Mouse (Mus musculus) MEL (cell line): Measurements from ENCODE around the gene Pard3b. TPM values are rescaled to one million over a fixed set of nuclear protein-coding genes. Genes with fewer than 3 reads are reported as not detected.

Source experiments
- DNase-seq: peaks from one replicate; pipeline ENCODE4 v3.0.0; 2011; ENCODE audit warnings: low read depth, low spot score
- H3K27ac ChIP-seq: 2 replicates; pipeline ENCODE4 v1.5.1; 2012; ENCODE audit warnings: low read depth, mild to moderate bottlenecking, control low read depth, low read length, moderate library complexity; ENCODE audit not compliant: control insufficient read depth
- H3K27me3 ChIP-seq, 2 experiments: fragments of 150-350 bp in 1 of 2; sonication (generic) in 1 of 2; 2 replicates each; pipeline ENCODE4 v1.6.1; 2012; ENCODE audit warnings: low read length in 2 of 2, mild to moderate bottlenecking in 2 of 2, improper control_type of control experiment in 1 of 2, moderate library complexity in 1 of 2; ENCODE audit not compliant: insufficient read depth in 2 of 2, control insufficient read depth in 1 of 2
- H3K36me3 ChIP-seq, 2 experiments: 2 replicates each; pipeline ENCODE4 v1.6.1; 2012 to 2014; ENCODE audit warnings: low read length in 2 of 2, improper control_type of control experiment in 1 of 2, inconsistent platforms in 1 of 2, mild to moderate bottlenecking in 1 of 2; ENCODE audit not compliant: insufficient read depth in 2 of 2, control insufficient read depth in 1 of 2
- H3K4me1 ChIP-seq, 2 experiments: fragments of 150-350 bp in 1 of 2; sonication (generic) in 1 of 2; 2 replicates each; pipeline ENCODE4 v1.6.1; 2012; ENCODE audit warnings: low read length in 2 of 2, improper control_type of control experiment in 1 of 2, mild to moderate bottlenecking in 1 of 2; ENCODE audit not compliant: insufficient read depth in 2 of 2, control insufficient read depth in 1 of 2
- H3K4me3 ChIP-seq, 2 experiments: fragments of 150-350 bp in 1 of 2; sonication (generic) in 1 of 2; 2 replicates each; pipeline ENCODE4 v1.5.1; 2012; ENCODE audit warnings: low read depth in 2 of 2, low read length in 2 of 2, mild to moderate bottlenecking in 2 of 2, moderate library complexity in 2 of 2, control low read depth in 1 of 2, improper control_type of control experiment in 1 of 2; ENCODE audit not compliant: control insufficient read depth in 1 of 2, insufficient read depth in 1 of 2
- H3K79me2 ChIP-seq: 2 replicates; pipeline ENCODE4 v1.6.1; 2012; ENCODE audit warnings: mild to moderate bottlenecking, low read length, moderate library complexity; ENCODE audit not compliant: control insufficient read depth, poor library complexity, insufficient read depth
- H3K9ac ChIP-seq: 2 replicates; pipeline ENCODE4 v1.6.1; 2012; ENCODE audit warnings: low read depth, mild to moderate bottlenecking, control low read depth, low read length, moderate library complexity; ENCODE audit not compliant: control insufficient read depth, poor library complexity, severe bottlenecking
- H3K9me3 ChIP-seq: fragments of 150-350 bp; sonication (generic); replicated peaks from 2 replicates; pipeline ENCODE4 v1.6.1; 2012; ENCODE audit warnings: mild to moderate bottlenecking, low read length, improper control_type of control experiment, moderate library complexity; ENCODE audit not compliant: insufficient read depth
- BHLHE40 ChIP-seq: IDR thresholded peaks from 2 replicates; pipeline ENCODE4 v1.6.1; 2012; ENCODE audit warnings: low read depth, mild to moderate bottlenecking, inconsistent platforms, low read length, improper control_type of control experiment, borderline replicate concordance
- ELF1 ChIP-seq: IDR thresholded peaks from 2 replicates; pipeline ENCODE4 v1.6.1; 2014; ENCODE audit warnings: low read depth, mild to moderate bottlenecking, inconsistent platforms, low read length, improper control_type of control experiment, moderate library complexity
- ETS1 ChIP-seq: IDR thresholded peaks from 2 replicates; pipeline ENCODE4 v1.6.1; 2012; ENCODE audit warnings: low read depth, mild to moderate bottlenecking, inconsistent platforms, low read length, improper control_type of control experiment, moderate library complexity
- JUND ChIP-seq: IDR thresholded peaks from 2 replicates; pipeline ENCODE4 v1.6.1; 2011; ENCODE audit warnings: low read depth, mild to moderate bottlenecking, improper control_type of control experiment, low read length
- MEF2A ChIP-seq: IDR thresholded peaks from 2 replicates; pipeline ENCODE4 v1.6.1; 2014; ENCODE audit warnings: low read depth, mild to moderate bottlenecking, inconsistent platforms, low read length, improper control_type of control experiment; ENCODE audit not compliant: poor library complexity, insufficient replicate concordance, severe bottlenecking; ENCODE audit errors: extremely low read depth
- MXI1 ChIP-seq: IDR thresholded peaks from 2 replicates; pipeline ENCODE4 v1.6.1; 2011; ENCODE audit warnings: mild to moderate bottlenecking, low read depth, low read length, improper control_type of control experiment
- MYB ChIP-seq: IDR thresholded peaks from 2 replicates; pipeline ENCODE4 v1.6.1; 2011; ENCODE audit warnings: mild to moderate bottlenecking, low read depth, low read length, improper control_type of control experiment
- RCOR1 ChIP-seq: IDR thresholded peaks from 2 replicates; pipeline ENCODE4 v1.6.1; 2012; ENCODE audit warnings: low read depth, mild to moderate bottlenecking, inconsistent platforms, low read length, improper control_type of control experiment
- SIN3A ChIP-seq: IDR thresholded peaks from 2 replicates; pipeline ENCODE4 v1.6.1; 2012; ENCODE audit warnings: low read length, improper control_type of control experiment, inconsistent platforms
- SMC3 ChIP-seq: IDR thresholded peaks from 2 replicates; pipeline ENCODE4 v1.6.1; 2011; ENCODE audit warnings: low read depth, low read length, improper control_type of control experiment
- TAL1 ChIP-seq: IDR thresholded peaks from 2 replicates; pipeline ENCODE4 v1.6.1; 2012; ENCODE audit warnings: mild to moderate bottlenecking, inconsistent platforms, low read length, moderate library complexity, mixed read lengths
- TCF12 ChIP-seq: IDR thresholded peaks from 2 replicates; pipeline ENCODE4 v1.6.1; 2014; ENCODE audit warnings: low read depth, mild to moderate bottlenecking, inconsistent platforms, low read length, improper control_type of control experiment, moderate library complexity
- UBTF ChIP-seq: IDR thresholded peaks from 2 replicates; pipeline ENCODE4 v1.6.1; 2012; ENCODE audit warnings: low read depth, mild to moderate bottlenecking, inconsistent platforms, low read length, improper control_type of control experiment, moderate library complexity, borderline replicate concordance; ENCODE audit not compliant: insufficient read depth
- USF1 ChIP-seq: IDR thresholded peaks from 2 replicates; pipeline ENCODE4 v1.6.1; 2014; ENCODE audit warnings: low read depth, mild to moderate bottlenecking, inconsistent platforms, low read length, improper control_type of control experiment, moderate library complexity
- USF2 ChIP-seq, 2 experiments: IDR thresholded peaks; 2 replicates each; pipeline ENCODE4 v1.6.1; 2011 to 2012; ENCODE audit warnings: improper control_type of control experiment in 2 of 2, low read length in 2 of 2, borderline replicate concordance in 1 of 2, inconsistent platforms in 1 of 2, low read depth in 1 of 2, mild to moderate bottlenecking in 1 of 2; ENCODE audit not compliant: insufficient read depth in 1 of 2
- ZKSCAN1 ChIP-seq: IDR thresholded peaks from 2 replicates; pipeline ENCODE4 v1.6.1; 2012; ENCODE audit warnings: low read depth, mild to moderate bottlenecking, inconsistent platforms, low read length, improper control_type of control experiment, moderate library complexity
- ZNF384 ChIP-seq: IDR thresholded peaks from 2 replicates; pipeline ENCODE4 v1.6.1; 2012; ENCODE audit warnings: low read depth, mild to moderate bottlenecking, inconsistent platforms, low read length, improper control_type of control experiment
- polyA plus RNA-seq, 2 experiments: library from polyadenylated mRNA; stranded (reverse) in 1 of 2; unstranded in 1 of 2; fragments of >175 nt in 1 of 2; fragments of >200 nt in 1 of 2; gene quantifications; 2 replicates each; pipeline versions ENCODE4 v1.2.1 to v1.2.4; 2012; ENCODE audit warnings: low replicate concordance in 2 of 2, low read depth in 1 of 2; ENCODE audit not compliant: insufficient read length in 2 of 2, insufficient read depth in 1 of 2, missing spikeins in 1 of 2
- total RNA-seq: library from RNA; depleted of rRNA; stranded (reverse); fragments of 300-350 nt; gene quantifications from 2 replicates; pipeline ENCODE4 v1.2.3, GENCODE M21; 2012

Gene Pard3b
- total and polyA plus RNA-seq, 3 experiments, result not detected

DNA sequence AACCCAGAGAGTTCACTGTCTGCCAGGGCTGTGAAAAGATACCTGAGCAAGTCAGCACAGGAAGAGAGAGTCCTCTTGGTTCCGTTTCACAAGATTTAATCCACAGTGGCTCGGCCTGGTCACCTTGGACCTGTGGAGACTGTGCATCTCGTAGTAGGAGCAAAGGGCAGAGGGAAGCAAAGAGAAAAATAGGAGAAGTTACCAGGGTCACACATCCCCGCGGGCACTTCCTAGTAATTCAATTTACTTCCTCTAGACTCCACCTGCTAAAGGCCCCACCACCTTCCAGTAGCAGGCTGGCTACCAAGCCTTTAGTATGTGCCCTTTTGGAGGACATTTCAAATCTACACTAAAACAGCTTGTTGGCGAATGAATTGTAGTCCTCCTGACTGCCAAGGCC is 1052.6 kb downstream of the Pard3b start:
- H3K9me3 ChIP-seq, result no peaks in the 10 kb centered on the region
- no peak overlapping the region for H3K9ac ChIP-seq
- no peak overlapping the region for H3K4me3 ChIP-seq
- DNase-seq, result no peak
- H3K4me1 ChIP-seq, result no peaks in the 10 kb centered on the region
- no peaks in the 10 kb centered on the region for H3K36me3 ChIP-seq
- H3K27ac ChIP-seq, result no peak overlapping the region
- no peaks in the 10 kb centered on the region for H3K79me2 ChIP-seq
- H3K27me3 ChIP-seq, result no peaks in the 10 kb centered on the region
- TF ChIP-seq MEF2A, result no peak
- TF ChIP-seq ETS1, result no peak
- no peak for TF ChIP-seq MXI1
- no peak for TF ChIP-seq SIN3A
- TF ChIP-seq MYB, result no peak
- TF ChIP-seq USF2 (IDR thresholded peaks at IDR 0.05; ENCODE audit: borderline replicate concordance in 1 of 2, insufficient read depth in 1 of 2, low read depth in 1 of 2, low read length in 2 of 2), result no peak
- TF ChIP-seq SMC3, result no peak
- TF ChIP-seq UBTF, result no peak
- no peak for TF ChIP-seq JUND
- TF ChIP-seq TCF12, result no peak
- no peak for TF ChIP-seq ELF1
- no peak for TF ChIP-seq TAL1
- TF ChIP-seq ZNF384, result no peak
- TF ChIP-seq USF1, result no peak
- TF ChIP-seq ZKSCAN1, result no peak
- no peak for TF ChIP-seq RCOR1
- TF ChIP-seq BHLHE40, result no peak
- TF ChIP-seq, all 39 proteins: peak for 0
